Mouse (Mus musculus) c-Kit-positive CD71-positive TER-119-positive erythroid progenitor cells, embryonic 14.5 days (primary cell): ENCODE results near the gene Zfp217.

Experiments used
- DNase-seq: peaks from one replicate; pipeline ENCODE4 v3.0.0-alpha.2; 2013; ENCODE audit warnings: low spot score

Zfp217 gene

DNA sequence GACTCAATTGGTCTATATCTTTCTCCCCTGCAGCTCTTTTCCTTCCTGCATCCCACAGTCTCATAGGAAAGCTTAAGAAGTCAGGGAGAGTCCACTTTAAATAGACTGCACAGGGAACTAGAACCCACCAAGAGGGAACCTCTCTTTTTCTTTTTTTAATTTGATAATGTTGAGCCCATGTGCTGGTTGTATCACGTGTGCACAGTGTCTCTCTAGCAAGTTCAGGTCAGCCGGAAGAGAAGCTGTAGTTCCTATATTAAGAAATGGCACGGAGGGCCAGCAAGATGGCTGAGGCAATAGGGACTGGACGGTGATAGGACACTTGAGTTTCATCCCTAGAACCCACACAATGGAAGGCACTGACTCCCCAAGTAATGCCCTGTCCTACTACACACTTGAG, 11.1 kb upstream of the Zfp217 start:
- DNase-seq, result no peak

GRCm38 (mm10) chr2:170158251-170158650, 10.3 kb upstream of the Zfp217 start:
- peak; percentile 72 for DNase-seq

- no peak for DNase-seq
Measured at GRCm38 (mm10) chr2:170157280-170158200, 9.6 kb upstream of the Zfp217 start.

- DNase-seq, result peak; percentile 71
Measured at GRCm38 (mm10) chr2:170155089-170155740, 7.3 kb upstream of the Zfp217 start.

- no peak for DNase-seq
Measured at GRCm38 (mm10) chr2:170154738-170155088, 6.8 kb upstream of the Zfp217 start.

GRCm38 (mm10) chr2:170154301-170154721, 6.4 kb upstream of the Zfp217 start:
- no peak for DNase-seq

GRCm38 (mm10) chr2:170153421-170154271, 5.7 kb upstream of the Zfp217 start:
- DNase-seq, result peak; percentile 75

- no peak for DNase-seq
Measured at GRCm38 (mm10) chr2:170152856-170153255, 5.0 kb upstream of the Zfp217 start.

GRCm38 (mm10) chr2:170152036-170152686, 4.3 kb upstream of the Zfp217 start:
- DNase-seq, result no peak

- peak; percentile 85 for DNase-seq
Measured at GRCm38 (mm10) chr2:170151470-170151869, 3.6 kb upstream of the Zfp217 start.

DNA sequence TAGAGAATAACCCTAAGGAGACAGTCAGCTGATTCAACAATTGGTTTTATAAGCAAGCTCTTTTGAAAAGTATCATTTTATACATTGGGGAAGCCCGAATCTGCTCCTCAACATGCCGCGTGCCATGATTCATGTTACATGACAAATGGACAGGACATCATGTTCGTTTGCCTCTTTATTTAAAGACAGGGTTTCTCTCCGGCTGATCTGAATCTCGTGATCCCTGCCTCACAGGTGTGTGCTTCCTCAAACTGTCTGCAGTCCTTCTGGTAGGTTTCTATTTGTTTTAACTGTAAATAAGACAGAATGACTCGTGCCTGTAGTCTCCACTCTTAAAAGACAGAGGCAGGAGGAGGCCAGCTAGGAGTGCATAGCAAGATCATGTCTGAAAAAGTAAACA, 925 bp upstream of the Zfp217 start:
- no peak for DNase-seq

DNA sequence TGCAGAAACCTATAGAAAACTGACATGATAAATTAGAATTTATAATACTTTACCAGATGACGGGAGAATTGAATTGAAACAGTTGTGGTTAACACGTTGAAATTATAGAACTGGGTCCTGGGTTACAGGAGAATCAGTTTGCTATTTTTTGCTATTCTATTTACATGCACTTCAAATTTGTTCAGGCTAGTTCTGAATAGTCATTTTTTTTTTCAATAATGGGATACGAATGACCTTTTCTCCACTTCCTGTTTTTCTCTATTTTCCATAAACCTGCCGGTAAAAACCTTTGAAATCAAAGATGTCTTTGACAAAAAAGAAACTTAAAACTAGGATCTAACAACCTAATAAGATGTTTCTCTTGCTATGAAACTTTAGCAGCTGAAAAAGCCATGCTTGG, 733 bp downstream of the Zfp217 start:
- DNase-seq, result no peak

GRCm38 (mm10) chr2:170144343-170144742, 3.6 kb downstream of the Zfp217 start:
- no peak for DNase-seq

- DNase-seq, result no peak
Measured at GRCm38 (mm10) chr2:170143861-170144260, 4.0 kb downstream of the Zfp217 start.

DNA sequence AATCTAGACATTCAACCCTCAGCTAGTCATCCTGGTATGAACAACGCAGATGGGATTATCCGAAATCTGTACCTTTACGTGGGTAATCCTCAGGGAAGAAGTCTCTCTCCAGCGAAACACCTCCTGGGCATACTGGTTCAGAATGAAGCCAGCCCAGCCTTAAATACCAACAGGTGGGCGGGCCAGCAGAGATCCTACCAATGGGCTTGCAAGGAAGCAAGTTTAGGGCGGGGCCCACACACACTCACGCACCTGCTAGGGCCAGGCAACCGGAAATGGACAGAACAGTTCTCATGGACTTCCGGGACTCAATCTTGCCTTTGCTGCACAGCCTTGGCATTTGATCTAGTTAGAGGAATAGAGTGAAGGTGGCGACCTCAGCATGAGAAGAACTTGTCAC, 5.4 kb downstream of the Zfp217 start:
- DNase-seq, result no peak

DNA sequence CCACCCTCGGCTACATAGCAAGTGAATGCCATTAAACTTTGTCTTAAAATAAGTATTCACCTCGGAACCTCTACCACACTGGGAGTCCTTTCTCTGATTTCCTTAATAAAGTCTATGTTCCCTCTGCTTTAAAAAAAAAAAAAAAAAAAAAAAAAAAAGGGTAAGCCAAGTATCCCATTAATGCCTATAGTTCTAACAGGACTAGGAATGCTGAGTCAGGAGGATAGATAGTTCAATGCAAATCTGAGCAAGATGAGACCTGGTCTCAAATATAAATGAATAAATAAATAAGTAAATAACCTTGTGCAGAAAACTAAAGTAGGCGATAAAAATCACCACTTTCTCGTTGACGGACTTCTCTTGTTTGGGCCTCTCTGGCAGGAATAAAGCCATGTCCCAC, 6.4 kb downstream of the Zfp217 start:
- DNase-seq, result no peak

- DNase-seq, result no peak
Measured at GRCm38 (mm10) chr2:170139411-170140046, 8.4 kb downstream of the Zfp217 start.

GRCm38 (mm10) chr2:170136928-170137327, 11.0 kb downstream of the Zfp217 start:
- DNase-seq, result no peak

GRCm38 (mm10) chr2:170135820-170136219, 12.1 kb downstream of the Zfp217 start:
- no peak for DNase-seq

DNA sequence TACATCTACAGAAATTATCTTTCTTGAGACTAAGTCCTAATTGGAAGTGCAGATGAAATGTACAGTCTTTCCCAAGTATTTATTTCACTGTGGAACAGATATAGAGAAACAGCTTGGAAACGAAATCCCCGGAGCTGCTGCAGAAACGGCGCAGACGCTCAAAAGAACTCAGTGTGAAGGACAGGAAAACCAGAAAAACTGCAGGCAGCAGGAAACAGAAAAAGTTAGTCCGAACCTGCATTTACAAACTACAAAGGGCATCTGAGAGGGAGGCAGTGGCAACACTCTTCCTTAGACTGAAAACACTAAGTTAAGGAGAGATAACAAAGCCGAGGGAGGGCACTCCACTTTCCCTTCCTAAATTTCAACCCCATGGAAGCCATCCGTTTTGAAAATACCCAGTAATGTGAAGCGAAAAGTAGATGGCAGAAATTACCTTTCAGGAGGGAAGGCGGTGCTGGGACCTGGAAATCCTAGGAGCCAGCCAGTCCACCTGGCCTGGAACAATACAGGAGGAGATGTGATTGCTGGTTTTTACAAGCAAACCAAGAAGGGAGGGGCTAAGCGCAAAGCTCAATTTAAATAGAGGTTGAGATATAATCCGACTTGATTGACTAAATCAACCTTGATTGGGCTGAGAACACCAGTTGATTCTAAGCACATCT, 13.7 kb downstream of the Zfp217 start:
- DNase-seq, result no peak
